Mouse (Mus musculus): ENCODE measurements around the gene Ift81.
A peak's percentile ranks its signal among the peaks of the same experiment; 100 is the strongest.

The Ift81 gene

GRCm38 (mm10) chr5:122613908-122614732 lies at the start of gene Ift81:
Ift81 (minus strand) TSS chr5:122614518.
- peak; percentile 96 for DNase-seq (ENCODE audit: low read depth, low spot score)

- DNase-seq (ENCODE audit: low read depth, low spot score) = no peak
Measured at GRCm38 (mm10) chr5:122662501-122662900, 48.2 kb upstream of the Ift81 start.

- no peak for DNase-seq (ENCODE audit: low read depth, low spot score)
Measured at GRCm38 (mm10) chr5:122656808-122657207, 42.5 kb upstream of the Ift81 start.

GRCm38 (mm10) chr5:122654268-122654573 lies 39.9 kb upstream of the Ift81 start:
- DNase-seq (ENCODE audit: low read depth, low spot score) = no peak

GRCm38 (mm10) chr5:122653446-122654267 lies 39.3 kb upstream of the Ift81 start:
- DNase-seq (ENCODE audit: low read depth, low spot score) = no peak

DNA sequence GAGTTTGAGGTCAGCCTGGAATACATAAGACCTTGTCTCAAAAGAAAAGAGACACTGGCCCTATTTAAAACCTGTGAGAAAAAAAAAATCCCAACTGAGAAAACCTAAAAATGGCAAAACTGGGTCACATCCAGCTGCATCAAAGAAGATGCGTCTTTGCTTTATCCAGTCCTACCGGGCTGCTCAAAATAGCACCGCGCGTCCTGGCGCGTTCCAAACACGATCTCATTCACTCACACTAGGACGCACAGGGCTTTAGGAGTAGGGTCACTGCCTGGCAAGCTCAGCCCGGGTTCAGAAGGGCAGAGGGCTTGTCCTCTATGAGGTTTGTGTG lies 38.8 kb upstream of the Ift81 start:
- no peak for DNase-seq (ENCODE audit: low read depth, low spot score)

DNA sequence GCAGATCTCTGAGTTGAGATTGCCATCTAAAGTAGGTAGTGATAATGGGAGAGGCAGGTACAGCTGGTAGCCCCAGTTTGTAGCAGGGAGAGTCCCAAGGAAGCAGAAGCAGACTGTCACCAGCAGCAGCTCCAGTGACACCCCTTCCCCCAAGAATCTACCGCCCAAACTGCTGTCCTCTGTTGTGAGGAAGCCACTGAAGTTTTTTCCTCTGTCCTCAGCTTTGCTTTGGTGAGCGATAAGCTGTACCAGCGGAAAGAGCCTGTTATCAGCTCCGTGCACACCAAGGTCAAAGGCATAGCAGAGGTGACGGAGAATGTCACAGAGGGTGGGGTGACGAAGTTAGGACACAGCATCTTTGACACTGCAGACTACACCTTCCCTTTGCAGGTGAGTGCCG lies 38.2 kb upstream of the Ift81 start:
- DNase-seq (ENCODE audit: low read depth, low spot score) = no peak

DNA sequence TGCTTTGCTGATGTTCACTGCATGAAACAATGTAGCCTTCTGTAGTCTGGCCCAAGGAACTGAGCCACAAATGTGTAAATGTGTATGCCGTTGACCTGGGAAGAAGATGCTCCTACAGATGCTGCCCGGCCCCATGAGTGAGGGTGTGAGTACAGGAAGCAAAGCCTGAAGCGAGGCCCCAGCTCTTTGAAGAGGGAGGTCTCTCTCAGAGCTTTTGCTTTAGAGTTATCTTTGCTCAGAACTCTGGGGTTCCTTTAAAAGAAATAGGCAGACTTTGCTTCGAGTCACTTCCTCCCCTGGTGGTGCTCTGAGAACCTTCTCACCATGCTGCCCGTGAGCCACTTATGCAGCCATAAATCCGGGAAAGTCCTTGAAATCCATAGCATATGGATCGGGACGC lies 35.8 kb upstream of the Ift81 start:
- DNase-seq (ENCODE audit: low read depth, low spot score) = no peak

GRCm38 (mm10) chr5:122649264-122649663 lies 34.9 kb upstream of the Ift81 start:
- DNase-seq (ENCODE audit: low read depth, low spot score) = no peak

DNA sequence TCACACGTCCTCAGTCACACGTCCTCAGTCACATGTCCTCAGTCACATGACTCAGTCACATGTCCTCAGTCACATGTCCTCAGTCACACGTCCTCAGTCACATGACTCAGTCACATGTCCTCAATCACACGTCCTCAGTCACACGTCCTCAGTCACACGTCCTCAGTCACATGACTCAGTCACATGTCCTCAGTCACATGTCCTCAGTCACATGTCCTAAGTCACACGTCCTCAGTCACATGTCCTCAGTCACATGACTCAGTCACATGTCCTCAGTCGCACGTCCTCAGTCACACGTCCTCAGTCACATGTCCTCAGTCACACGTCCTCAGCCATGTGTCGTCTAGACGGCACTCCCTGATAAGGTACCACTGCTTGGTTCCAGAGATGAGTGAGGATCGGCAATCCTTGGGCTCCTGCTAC lies 33.6 kb upstream of the Ift81 start:
- DNase-seq (ENCODE audit: low read depth, low spot score) = peak; percentile 57

DNA sequence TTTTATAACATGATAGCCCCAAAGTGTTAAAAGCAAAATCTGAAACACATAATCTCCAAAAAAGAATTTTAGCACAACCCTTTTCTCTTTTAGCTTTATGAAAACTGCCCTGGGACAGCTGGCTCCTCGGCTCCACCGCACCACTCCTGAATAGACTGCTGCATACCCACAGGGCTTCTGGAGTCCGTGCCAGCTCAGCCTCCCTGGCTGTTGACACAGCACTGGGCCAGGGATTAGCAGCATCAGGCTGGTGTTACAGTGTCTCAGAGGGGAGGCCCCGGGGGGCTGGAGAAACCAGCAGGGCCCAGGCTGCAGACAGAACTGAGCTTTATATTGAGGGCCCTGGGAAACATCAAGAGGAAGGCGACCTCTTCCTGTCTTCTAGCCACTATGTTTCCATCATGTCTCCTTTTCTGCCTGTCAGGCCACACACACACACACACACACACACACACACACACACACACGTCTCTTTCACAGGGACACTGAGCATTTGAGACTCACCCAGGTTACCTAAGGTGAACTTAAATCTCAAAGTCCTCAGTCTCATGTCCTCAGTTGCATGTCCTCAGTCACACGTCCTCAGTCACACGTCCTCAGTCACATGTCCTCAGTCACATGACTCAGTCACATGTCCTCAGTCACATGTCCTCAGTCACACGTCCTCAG lies 33.1 kb upstream of the Ift81 start:
- DNase-seq (ENCODE audit: low read depth, low spot score) = no peak

- DNase-seq (ENCODE audit: low read depth, low spot score) = no peak
Measured at GRCm38 (mm10) chr5:122646050-122646449, 31.7 kb upstream of the Ift81 start.

GRCm38 (mm10) chr5:122645290-122645689 lies 31.0 kb upstream of the Ift81 start:
- no peak for DNase-seq (ENCODE audit: low read depth, low spot score)

DNA sequence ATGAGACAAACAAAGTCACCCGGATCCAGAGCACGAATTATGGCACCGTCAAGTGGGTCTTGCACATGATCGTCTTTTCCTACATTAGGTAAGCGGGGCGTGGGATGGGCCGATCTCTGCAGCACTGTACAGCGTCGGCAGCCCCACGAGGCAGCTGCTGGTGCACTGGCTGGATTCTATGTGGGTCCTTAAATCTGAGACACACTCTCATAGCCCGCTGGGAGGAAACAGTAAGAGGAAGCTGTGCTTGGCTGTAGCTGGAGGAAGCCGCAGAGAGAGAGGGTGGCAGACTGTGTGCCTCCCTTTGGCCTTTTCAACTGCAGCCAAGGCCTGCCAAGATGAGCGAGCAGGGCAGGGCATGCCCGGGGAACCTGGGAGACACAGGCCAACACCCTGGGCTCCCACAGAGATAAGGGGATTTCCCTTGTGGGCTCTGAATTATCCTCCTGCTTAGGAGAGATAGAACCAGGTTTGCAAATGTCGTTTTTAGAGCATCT lies 29.8 kb upstream of the Ift81 start:
- peak; percentile 51 for DNase-seq (ENCODE audit: low read depth, low spot score)

- peak; percentile 65 for DNase-seq (ENCODE audit: low read depth, low spot score)
Measured at GRCm38 (mm10) chr5:122643701-122644100, 29.4 kb upstream of the Ift81 start, which contains the start of gene P2rx7. P2rx7 (plus strand) TSS chr5:122643911.

DNA sequence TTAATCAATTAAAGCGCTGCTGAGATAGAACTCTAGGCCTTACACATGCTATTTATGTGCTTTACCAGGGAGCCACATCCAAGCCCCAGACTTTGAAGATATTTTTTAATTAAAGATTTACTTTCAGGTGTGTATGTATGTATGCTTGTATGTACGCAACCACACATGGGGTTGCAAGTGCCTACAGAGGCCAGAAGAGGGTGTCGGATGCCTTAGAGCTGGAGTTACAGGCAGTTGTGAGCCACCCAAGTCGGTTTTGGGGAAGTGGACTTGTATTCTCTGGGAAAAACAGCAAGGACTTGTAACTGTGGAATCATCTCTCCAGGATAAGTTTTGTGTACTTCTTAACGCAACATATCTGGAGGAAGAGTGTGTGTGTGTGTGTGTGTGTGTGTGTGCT lies 25.7 kb upstream of the Ift81 start:
- peak; percentile 49 for DNase-seq (ENCODE audit: low read depth, low spot score)

DNA sequence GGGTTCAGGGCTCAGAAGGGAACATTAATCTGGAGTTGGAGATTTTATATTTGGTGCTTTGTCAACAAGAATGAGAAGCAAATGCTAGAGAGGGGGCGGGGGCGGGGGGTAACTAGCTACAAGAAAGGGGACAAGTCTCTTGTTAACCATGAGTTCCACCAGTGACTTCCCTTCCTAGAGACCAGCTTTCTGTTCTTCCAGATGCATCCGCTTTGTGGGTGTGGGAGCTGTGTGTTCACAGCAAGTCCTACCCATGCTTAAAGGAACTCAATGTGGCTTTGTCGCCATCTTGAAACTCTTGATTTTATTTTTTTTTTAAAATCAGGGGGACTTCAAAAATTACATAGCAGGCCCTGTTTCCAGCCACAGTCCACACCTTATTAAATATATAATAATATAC lies 25.2 kb upstream of the Ift81 start:
- no peak for DNase-seq (ENCODE audit: low read depth, low spot score)

- DNase-seq (ENCODE audit: low read depth, low spot score) = no peak
Measured at GRCm38 (mm10) chr5:122638296-122638695, 24.0 kb upstream of the Ift81 start.

DNA sequence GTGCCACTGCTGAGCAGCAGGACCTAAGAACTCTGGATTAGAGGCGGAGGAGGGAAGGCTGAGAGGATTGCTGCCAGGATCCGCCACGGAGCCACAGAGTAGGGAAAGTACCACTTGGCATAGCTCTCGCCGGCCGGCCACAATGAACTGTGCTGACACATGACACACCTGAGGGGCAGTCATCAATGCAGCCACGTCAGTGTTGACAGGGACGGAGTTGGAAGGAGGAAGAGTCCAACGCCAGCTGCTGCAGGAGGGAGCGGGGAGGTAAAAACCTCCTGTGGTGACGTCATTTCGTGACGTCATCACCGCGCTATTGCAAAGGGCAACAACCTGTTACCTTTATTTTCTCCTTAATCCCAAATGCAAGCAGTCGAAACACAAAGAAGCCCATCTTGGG lies 22.6 kb upstream of the Ift81 start:
- peak; percentile 77 for DNase-seq (ENCODE audit: low read depth, low spot score)

- no peak for DNase-seq (ENCODE audit: low read depth, low spot score)
Measured at GRCm38 (mm10) chr5:122636308-122636707, 22.0 kb upstream of the Ift81 start.

GRCm38 (mm10) chr5:122635228-122635627 lies 20.9 kb upstream of the Ift81 start:
- DNase-seq (ENCODE audit: low read depth, low spot score) = no peak

- DNase-seq (ENCODE audit: low read depth, low spot score) = peak; percentile 92
Measured at GRCm38 (mm10) chr5:122627243-122627642, 12.9 kb upstream of the Ift81 start.

Data from ZHBTc4 (cell line).